Mouse (Mus musculus) brain, embryonic 14.5 days (tissue): Measurements from ENCODE around the gene Fam227b.

Experiments used
- CTCF ChIP-seq: fragments of 200-500 bp; IDR thresholded peaks from 2 replicates; pipeline ENCODE4 v1.5.1; 2012; ENCODE audit warnings: inconsistent platforms, mild to moderate bottlenecking, moderate library complexity, borderline replicate concordance; ENCODE audit not compliant: insufficient read depth, insufficient read length; ENCODE audit errors: extremely low read depth
- POLR2A ChIP-seq: fragments of 200-500 bp; IDR thresholded peaks from 2 replicates; pipeline ENCODE4 v1.6.1; 2012; ENCODE audit warnings: mild to moderate bottlenecking, inconsistent platforms, borderline replicate concordance; ENCODE audit not compliant: poor library complexity, insufficient read depth, insufficient read length, severe bottlenecking; ENCODE audit errors: extremely low read depth

GRCm38 (mm10) chr2:126061037-126061773 is 90.6 kb downstream of the Fam227b start:
- TF ChIP-seq CTCF (no peak), POLR2A (no peak)
